Mouse (Mus musculus) right cerebral cortex, postnatal 14 days (tissue): ENCODE data around the gene Slc2a4.

Source experiments
- DNase-seq: peaks from one replicate; pipeline ENCODE4 v3.0.0; 2022

The Slc2a4 gene

DNA sequence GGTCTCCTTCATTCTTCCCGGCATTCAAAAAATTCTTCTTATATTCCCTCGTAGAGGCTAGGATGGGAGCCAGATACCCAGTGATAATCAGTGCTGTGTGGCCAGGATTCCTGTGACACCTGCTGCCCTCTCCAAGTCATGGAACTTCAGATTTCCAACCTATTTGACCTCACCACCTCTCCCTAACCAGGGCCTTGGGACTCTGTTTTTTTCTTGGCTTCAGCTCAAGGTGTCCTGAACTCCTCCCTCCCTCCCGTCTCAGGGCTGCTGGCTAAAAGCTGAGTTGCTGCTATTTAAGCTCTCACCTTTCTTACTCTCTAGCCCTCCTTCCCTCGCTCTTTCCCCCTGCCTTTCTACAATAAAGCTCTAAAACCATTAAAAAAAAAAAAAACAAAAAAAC is 48.1 kb downstream of the Slc2a4 start:
- DNase-seq: no peak

GRCm38 (mm10) chr11:69895291-69895690 is 52.7 kb downstream of the Slc2a4 start, which contains the start of gene Acap1:
Gene Acap1 (minus strand): TSS chr11:69895539.
- DNase-seq: no peak

GRCm38 (mm10) chr11:69894671-69895070 is 53.3 kb downstream of the Slc2a4 start:
- no peak for DNase-seq
